Mouse (Mus musculus): ENCODE measurements around the gene Pgpep1. TPM values are rescaled to one million over a fixed set of nuclear protein-coding genes. Genes with fewer than 3 reads are reported as not detected.

The Pgpep1 gene
- total RNA-seq, 1 experiment, result 21.4 TPM

GRCm38 (mm10) chr8:70622220-70622619 is 38.0 kb downstream of the Pgpep1 start:
- no peak for DNase-seq (ENCODE audit: low read depth, low spot score)
- H3K9ac ChIP-seq (ENCODE audit: insufficient read depth, low read depth, low read length, poor library complexity, severe bottlenecking), result no peak overlapping the region
- no peak overlapping the region for H3K27ac ChIP-seq (ENCODE audit: insufficient read depth, low read depth, low read length, poor library complexity, severe bottlenecking)
- H3K4me1 ChIP-seq (ENCODE audit: control insufficient read depth in 2 of 2, insufficient read depth in 2 of 2, low read length in 2 of 2, poor library complexity in 1 of 2), result peaks cover 2 to 19% of the 10 kb centered on the region in 2 experiments; a peak in 2 of 4 replicates
- in situ Hi-C loops (cut with MboI; ENCODE audit: low sequenced_read_pairs in 2 of 2, unreplicated experiment in 2 of 2), result no loop called here
- H3K9me3 ChIP-seq (ENCODE audit: control insufficient read depth, insufficient read depth, low read depth, low read length), result no peaks in the 10 kb centered on the region
- no peaks in the 10 kb centered on the region for H3K36me3 ChIP-seq (ENCODE audit: control insufficient read depth, insufficient read depth, low read length, poor library complexity, severe bottlenecking)
- TF ChIP-seq ZNF384 (IDR thresholded peaks at IDR 0.05; ENCODE audit: low read depth, low read length) (no peak), CHD2 (IDR thresholded peaks at IDR 0.05; ENCODE audit: low read depth, low read length) (no peak), MAFK (IDR thresholded peaks at IDR 0.05; ENCODE audit: insufficient read depth, low read depth, low read length) (no peak)
- H3K4me3 ChIP-seq (ENCODE audit: insufficient read depth in 1 of 2, low read depth in 1 of 2, low read length in 2 of 2, poor library complexity in 1 of 2, severe bottlenecking in 1 of 2), result no peak overlapping the region

GRCm38 (mm10) chr8:70618888-70619334 is 41.3 kb downstream of the Pgpep1 start:
- no peak for TF ChIP-seq ZNF384 (IDR thresholded peaks at IDR 0.05; ENCODE audit: low read depth, low read length)
- Histone ChIP-seq H3K4me3 (ENCODE audit: insufficient read depth in 1 of 2, low read depth in 1 of 2, low read length in 2 of 2, poor library complexity in 1 of 2, severe bottlenecking in 1 of 2) (peak overlapping the region in 1 of 2 experiments; percentile 47; a peak in 2 of 4 replicates), H3K9ac (ENCODE audit: insufficient read depth, low read depth, low read length, poor library complexity, severe bottlenecking) (peak overlapping the region; percentile 7; the same call in 1 of the 2 replicates), H3K36me3 (ENCODE audit: control insufficient read depth, insufficient read depth, low read length, poor library complexity, severe bottlenecking) (no peaks in the 10 kb centered on the region), H3K4me1 (ENCODE audit: control insufficient read depth in 2 of 2, insufficient read depth in 2 of 2, low read length in 2 of 2, poor library complexity in 1 of 2) (peaks cover 2 to 23% of the 10 kb centered on the region in 2 experiments; a peak in 2 of 4 replicates), H3K9me3 (ENCODE audit: control insufficient read depth, insufficient read depth, low read depth, low read length) (no peaks in the 10 kb centered on the region), H3K27ac (ENCODE audit: insufficient read depth, low read depth, low read length, poor library complexity, severe bottlenecking) (no peak overlapping the region; the same call in 1 of the 2 replicates)
- no peak for DNase-seq (ENCODE audit: low read depth, low spot score)
- in situ Hi-C loops (cut with MboI; ENCODE audit: low sequenced_read_pairs in 2 of 2, unreplicated experiment in 2 of 2), result no loop called here

GRCm38 (mm10) chr8:70617985-70618384 is 42.2 kb downstream of the Pgpep1 start:
- Histone ChIP-seq H3K4me1 (ENCODE audit: control insufficient read depth in 2 of 2, insufficient read depth in 2 of 2, low read length in 2 of 2, poor library complexity in 1 of 2) (peaks cover 2 to 23% of the 10 kb centered on the region in 2 experiments; a peak in 2 of 4 replicates), H3K9ac (ENCODE audit: insufficient read depth, low read depth, low read length, poor library complexity, severe bottlenecking) (0 out of 2 replicates have a peak overlapping the region, but pooled peaks have one; percentile 11), H3K4me3 (ENCODE audit: insufficient read depth in 1 of 2, low read depth in 1 of 2, low read length in 2 of 2, poor library complexity in 1 of 2, severe bottlenecking in 1 of 2) (no peak overlapping the region; a peak in 2 of 4 replicates), H3K36me3 (ENCODE audit: control insufficient read depth, insufficient read depth, low read length, poor library complexity, severe bottlenecking) (no peaks in the 10 kb centered on the region), H3K9me3 (ENCODE audit: control insufficient read depth, insufficient read depth, low read depth, low read length) (no peaks in the 10 kb centered on the region), H3K27ac (ENCODE audit: insufficient read depth, low read depth, low read length, poor library complexity, severe bottlenecking) (no peak overlapping the region)
- no peak for DNase-seq (ENCODE audit: low read depth, low spot score)
- TF ChIP-seq ZC3H11A (IDR thresholded peaks at IDR 0.05; ENCODE audit: borderline replicate concordance, low read depth, low read length) (no peak), MAFK (IDR thresholded peaks at IDR 0.05; ENCODE audit: insufficient read depth, low read depth, low read length) (no peak), CHD2 (IDR thresholded peaks at IDR 0.05; ENCODE audit: low read depth, low read length) (no peak), HCFC1 (IDR thresholded peaks at IDR 0.05; ENCODE audit: borderline replicate concordance, insufficient read depth, low read length) (no peak), ZNF384 (IDR thresholded peaks at IDR 0.05; ENCODE audit: low read depth, low read length) (no peak)
- in situ Hi-C loops (cut with MboI; ENCODE audit: low sequenced_read_pairs in 2 of 2, unreplicated experiment in 2 of 2), result no loop called here

- Histone ChIP-seq H3K4me3 (ENCODE audit: insufficient read depth in 1 of 2, low read depth in 1 of 2, low read length in 2 of 2, poor library complexity in 1 of 2, severe bottlenecking in 1 of 2) (no peak overlapping the region), H3K36me3 (ENCODE audit: control insufficient read depth, insufficient read depth, low read length, poor library complexity, severe bottlenecking) (no peaks in the 10 kb centered on the region), H3K9ac (ENCODE audit: insufficient read depth, low read depth, low read length, poor library complexity, severe bottlenecking) (no peak overlapping the region), H3K27ac (ENCODE audit: insufficient read depth, low read depth, low read length, poor library complexity, severe bottlenecking) (no peak overlapping the region), H3K9me3 (ENCODE audit: control insufficient read depth, insufficient read depth, low read depth, low read length) (no peaks in the 10 kb centered on the region), H3K4me1 (ENCODE audit: control insufficient read depth in 2 of 2, insufficient read depth in 2 of 2, low read length in 2 of 2, poor library complexity in 1 of 2) (peaks cover 2 to 23% of the 10 kb centered on the region in 2 experiments; a peak in 2 of 4 replicates)
- no peak for DNase-seq (ENCODE audit: low read depth, low spot score)
- TF ChIP-seq ZNF384 (IDR thresholded peaks at IDR 0.05; ENCODE audit: low read depth, low read length) (no peak), MAFK (IDR thresholded peaks at IDR 0.05; ENCODE audit: insufficient read depth, low read depth, low read length) (no peak), HCFC1 (IDR thresholded peaks at IDR 0.05; ENCODE audit: borderline replicate concordance, insufficient read depth, low read length) (no peak), CHD2 (IDR thresholded peaks at IDR 0.05; ENCODE audit: low read depth, low read length) (no peak), ZC3H11A (IDR thresholded peaks at IDR 0.05; ENCODE audit: borderline replicate concordance, low read depth, low read length) (no peak)
- in situ Hi-C loops (cut with MboI; ENCODE audit: low sequenced_read_pairs in 2 of 2, unreplicated experiment in 2 of 2), result no loop called here
Observed at GRCm38 (mm10) chr8:70616645-70617044, 43.5 kb downstream of the Pgpep1 start.

GRCm38 (mm10) chr8:70615894-70616293 is 44.3 kb downstream of the Pgpep1 start, which contains the start of gene Lrrc25:
Lrrc25 (plus strand) TSS chr8:70616155.
- in situ Hi-C loops (cut with MboI; ENCODE audit: low sequenced_read_pairs in 2 of 2, unreplicated experiment in 2 of 2), result no loop called here

More at GRCm38 (mm10) chr8:70615894-70616293, 44.3 kb downstream of the Pgpep1 start, which contains the start of gene Lrrc25:
- Histone ChIP-seq H3K27ac (ENCODE audit: insufficient read depth, low read depth, low read length, poor library complexity, severe bottlenecking) (no peak within 1 kb of the TSS), H3K9ac (ENCODE audit: insufficient read depth, low read depth, low read length, poor library complexity, severe bottlenecking) (no peak within 1 kb of the TSS), H3K4me3 (ENCODE audit: insufficient read depth in 1 of 2, low read depth in 1 of 2, low read length in 2 of 2, poor library complexity in 1 of 2, severe bottlenecking in 1 of 2) (no peak within 1 kb of the TSS), H3K9me3 (ENCODE audit: control insufficient read depth, insufficient read depth, low read depth, low read length) (no peaks in the 10 kb centered on the region), H3K4me1 (ENCODE audit: control insufficient read depth in 2 of 2, insufficient read depth in 2 of 2, low read length in 2 of 2, poor library complexity in 1 of 2) (peaks cover 2 to 23% of the 10 kb centered on the region in 2 experiments; a peak in 2 of 4 replicates), H3K36me3 (ENCODE audit: control insufficient read depth, insufficient read depth, low read length, poor library complexity, severe bottlenecking) (no peaks in the 10 kb centered on the region)
- TF ChIP-seq ZNF384 (IDR thresholded peaks at IDR 0.05; ENCODE audit: low read depth, low read length), result no peak
- TF ChIP-seq HCFC1 (IDR thresholded peaks at IDR 0.05; ENCODE audit: borderline replicate concordance, insufficient read depth, low read length), result no peak
- no peak for TF ChIP-seq MAFK (IDR thresholded peaks at IDR 0.05; ENCODE audit: insufficient read depth, low read depth, low read length)
- TF ChIP-seq ZC3H11A (IDR thresholded peaks at IDR 0.05; ENCODE audit: borderline replicate concordance, low read depth, low read length), result no peak
- TF ChIP-seq CHD2 (IDR thresholded peaks at IDR 0.05; ENCODE audit: low read depth, low read length), result no peak
- DNase-seq (ENCODE audit: low read depth, low spot score), result no peak

Measured in ES-E14 (cell line).